Mouse (Mus musculus) kidney, embryonic 16.5 days (tissue): ENCODE data around the gene Bpifb3. TPM values are rescaled to one million over a fixed set of nuclear protein-coding genes. Genes with fewer than 3 reads are reported as not detected.

Experiments used
- ATAC-seq: fragments of 200-750 bp; cut with Nextera tagmentation; 2 replicates; pipeline ENCODE4 v1.8.0; 2017; ENCODE audit warnings: moderate TSS enrichment; ENCODE audit not compliant: low FRiP score, low TSS enrichment
- H3K27ac ChIP-seq: fragments of 300-500 bp; sonication (generic); 2 replicates; pipeline ENCODE4 v1.5.1; 2014; ENCODE audit warnings: low read length
- H3K27me3 ChIP-seq: fragments of 300-500 bp; sonication (generic); 2 replicates; pipeline ENCODE4 v1.6.1; 2014; ENCODE audit warnings: low read length, control low read depth, mixed read lengths; ENCODE audit not compliant: insufficient read depth
- H3K36me3 ChIP-seq: fragments of 300-500 bp; sonication (generic); 2 replicates; pipeline ENCODE4 v1.6.1; 2014; ENCODE audit warnings: low read length, control low read depth, mixed read lengths; ENCODE audit not compliant: insufficient read depth
- H3K4me1 ChIP-seq: fragments of 300-500 bp; sonication (generic); 2 replicates; pipeline ENCODE4 v1.6.1; 2014; ENCODE audit warnings: low read length, control low read depth, mixed read lengths; ENCODE audit not compliant: insufficient read depth
- H3K4me2 ChIP-seq: fragments of 300-500 bp; sonication (generic); replicated peaks from 2 replicates; pipeline ENCODE4 v1.6.1; 2014; ENCODE audit warnings: low read depth, low read length
- H3K4me3 ChIP-seq: fragments of 300-500 bp; sonication (generic); 2 replicates; pipeline ENCODE4 v1.5.1; 2014; ENCODE audit warnings: mild to moderate bottlenecking, low read length
- H3K9ac ChIP-seq: fragments of 300-500 bp; sonication (generic); replicated peaks from 2 replicates; pipeline ENCODE4 v1.6.1; 2014; ENCODE audit warnings: low read length
- H3K9me3 ChIP-seq: fragments of 300-500 bp; sonication (generic); 2 replicates; pipeline ENCODE4 v1.6.1; 2016; ENCODE audit warnings: low read length, control low read depth
- WGBS: fragments of 180-500 bp; shearing (Covaris S2); extraction: QIAGEN DNeasy Blood & Tissue Kit; methylation state at CpG from one replicate; pipeline ENCODE4 v1.1.7; 2014; 5-methylcytosine and 5-hydroxymethylcytosine counted together
- polyA plus RNA-seq: library from polyadenylated mRNA; unstranded; fragments of >200 nt; fragmentation: Nextera tagmentation; extraction: Ambion mirVana; gene quantifications from 2 replicates; pipeline ENCODE4 v1.2.1, GENCODE M21; 2015

Gene Bpifb3
- not detected in 2 replicates for polyA plus RNA-seq

GRCm38 (mm10) chr2:153917930-153918329 lies at the start of gene Bpifb3:
Bpifb3 (plus strand) TSS chr2:153918230.
- no peaks in the 10 kb centered on the region for H3K36me3 ChIP-seq
- 75% methylated on average over 8 of the region's 8 CpGs for WGBS
- no peak within 1 kb of the TSS for H3K4me2 ChIP-seq

DNA sequence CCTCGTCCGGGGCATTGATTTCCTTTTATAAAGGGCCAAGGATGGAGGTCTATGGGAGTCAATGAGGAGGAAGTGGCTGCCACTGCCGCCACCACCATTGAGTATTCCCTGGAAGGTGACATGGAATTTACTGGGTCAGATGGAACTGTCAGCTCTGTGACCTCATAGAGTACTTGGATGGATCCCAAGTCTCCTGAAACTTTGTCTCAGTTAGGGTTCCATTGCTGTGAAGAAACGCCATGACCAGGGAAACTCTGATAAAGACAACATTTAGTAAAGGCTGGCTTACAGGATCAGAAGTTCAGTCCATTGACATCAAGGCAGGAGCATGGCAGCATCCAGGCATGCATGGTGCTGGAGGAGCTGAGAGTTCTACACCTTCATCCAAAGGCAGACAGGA lies 47.0 kb upstream of the Bpifb3 start, which contains the start of gene Sun5:
Sun5 (minus strand) TSS at position 101 of the 400 bp plus-strand sequence.
- Histone ChIP-seq H3K9ac (no peak within 1 kb of the TSS), H3K9me3 (no peaks in the 10 kb centered on the region), H3K4me1 (no peaks in the 10 kb centered on the region), H3K27me3 (no peaks in the 10 kb centered on the region), H3K27ac (no peak within 1 kb of the TSS), H3K4me3 (no peak within 1 kb of the TSS), H3K36me3 (no peaks in the 10 kb centered on the region), H3K4me2 (no peak within 1 kb of the TSS)
- ATAC-seq: no peak
- WGBS: 91% methylated on average over 4 of the region's 4 CpGs

More at GRCm38 (mm10) chr2:153917930-153918329, at the start of gene Bpifb3:
- H3K4me1 ChIP-seq: no peaks in the 10 kb centered on the region
- ATAC-seq: no peak
- H3K27ac ChIP-seq: no peak within 1 kb of the TSS
- H3K9ac ChIP-seq: no peak within 1 kb of the TSS
- no peak within 1 kb of the TSS for H3K4me3 ChIP-seq
- no peaks in the 10 kb centered on the region for H3K9me3 ChIP-seq
- H3K27me3 ChIP-seq: no peaks in the 10 kb centered on the region

GRCm38 (mm10) chr2:153874745-153875144 lies 43.3 kb upstream of the Bpifb3 start, which contains the start of gene Bpifb2:
Bpifb2 (plus strand) TSS chr2:153875045.
- H3K4me3 ChIP-seq: no peak within 1 kb of the TSS
- H3K27me3 ChIP-seq: no peaks in the 10 kb centered on the region
- H3K9me3 ChIP-seq: no peaks in the 10 kb centered on the region
- WGBS: 66% methylated on average over 9 of the region's 9 CpGs
- no peak within 1 kb of the TSS for H3K27ac ChIP-seq
- H3K4me1 ChIP-seq: no peaks in the 10 kb centered on the region
- no peak for ATAC-seq
- no peak within 1 kb of the TSS for H3K4me2 ChIP-seq
- no peak within 1 kb of the TSS for H3K9ac ChIP-seq
- no peaks in the 10 kb centered on the region for H3K36me3 ChIP-seq

GRCm38 (mm10) chr2:153899111-153899510 lies 18.9 kb upstream of the Bpifb3 start:
- WGBS: 84% methylated on average over 5 of the region's 5 CpGs
- H3K9ac ChIP-seq: no peak overlapping the region
- no peak overlapping the region for H3K4me2 ChIP-seq
- no peaks in the 10 kb centered on the region for H3K4me1 ChIP-seq
- H3K27ac ChIP-seq: no peak overlapping the region
- H3K9me3 ChIP-seq: no peaks in the 10 kb centered on the region
- no peak for ATAC-seq
- no peaks in the 10 kb centered on the region for H3K27me3 ChIP-seq
- no peaks in the 10 kb centered on the region for H3K36me3 ChIP-seq
- H3K4me3 ChIP-seq: no peak overlapping the region

DNA sequence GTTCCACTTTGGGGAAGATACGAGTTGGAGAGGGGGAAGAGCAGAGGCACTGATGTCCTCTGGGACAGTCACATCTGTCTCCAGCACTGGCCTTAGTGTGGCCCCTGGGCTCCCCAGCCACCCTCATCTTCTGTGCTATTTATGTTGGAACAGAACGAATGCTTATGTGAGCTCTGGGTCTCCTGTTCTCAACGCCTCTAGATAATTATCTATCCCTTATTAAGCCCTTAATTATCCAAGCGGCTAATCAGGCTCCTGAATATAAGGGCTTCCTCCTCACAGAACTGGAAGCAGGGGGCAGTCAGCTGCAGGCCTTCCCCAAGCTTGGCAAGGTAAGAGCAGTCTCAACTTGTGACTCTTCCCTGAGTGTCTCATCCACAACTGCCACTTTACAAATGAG lies 17.9 kb upstream of the Bpifb3 start, which contains the start of gene Bpifb6:
Bpifb6 (plus strand) TSS at position 301 of the 400 bp plus-strand sequence.
- 73% methylated on average over 4 of the region's 4 CpGs for WGBS
- Histone ChIP-seq H3K4me3 (no peak within 1 kb of the TSS), H3K9ac (no peak within 1 kb of the TSS)

GRCm38 (mm10) chr2:153902726-153903125 lies 15.3 kb upstream of the Bpifb3 start:
- Histone ChIP-seq H3K4me2 (no peak overlapping the region), H3K27me3 (no peaks in the 10 kb centered on the region), H3K36me3 (no peaks in the 10 kb centered on the region), H3K9ac (no peak overlapping the region), H3K9me3 (no peaks in the 10 kb centered on the region), H3K4me3 (no peak overlapping the region), H3K27ac (no peak overlapping the region), H3K4me1 (no peaks in the 10 kb centered on the region)
- 74% methylated on average over 6 of the region's 6 CpGs for WGBS
- ATAC-seq: no peak

More for the DNA sequence above, 17.9 kb upstream of the Bpifb3 start, which contains the start of gene Bpifb6:
- Histone ChIP-seq H3K4me1 (no peaks in the 10 kb centered on the region), H3K9me3 (no peaks in the 10 kb centered on the region), H3K27me3 (no peaks in the 10 kb centered on the region), H3K36me3 (no peaks in the 10 kb centered on the region), H3K27ac (no peak within 1 kb of the TSS), H3K4me2 (no peak within 1 kb of the TSS)
- ATAC-seq: no peak

- H3K9ac ChIP-seq: no peak overlapping the region
- WGBS: 83% methylated on average over 4 of the region's 4 CpGs
- no peaks in the 10 kb centered on the region for H3K27me3 ChIP-seq
- no peaks in the 10 kb centered on the region for H3K9me3 ChIP-seq
- no peaks in the 10 kb centered on the region for H3K4me1 ChIP-seq
- no peaks in the 10 kb centered on the region for H3K36me3 ChIP-seq
- no peak overlapping the region for H3K4me2 ChIP-seq
- no peak overlapping the region for H3K27ac ChIP-seq
- no peak overlapping the region for H3K4me3 ChIP-seq
- ATAC-seq: no peak
These were observed 11.4 kb upstream of the Bpifb3 start for GRCm38 (mm10) chr2:153906626-153907025.

GRCm38 (mm10) chr2:153914151-153914550 lies 3.9 kb upstream of the Bpifb3 start:
- H3K4me2 ChIP-seq: no peak overlapping the region
- H3K36me3 ChIP-seq: no peaks in the 10 kb centered on the region
- H3K9me3 ChIP-seq: no peaks in the 10 kb centered on the region
- no peaks in the 10 kb centered on the region for H3K27me3 ChIP-seq
- ATAC-seq: no peak
- no peaks in the 10 kb centered on the region for H3K4me1 ChIP-seq
- no peak overlapping the region for H3K27ac ChIP-seq
- no peak overlapping the region for H3K9ac ChIP-seq
- WGBS: 71% methylated on average over 5 of the region's 5 CpGs
- no peak overlapping the region for H3K4me3 ChIP-seq

GRCm38 (mm10) chr2:153921246-153921645 lies 3.2 kb downstream of the Bpifb3 start:
- no peak for ATAC-seq

GRCm38 (mm10) chr2:153929871-153930413 lies 11.9 kb downstream of the Bpifb3 start:
- peak; percentile 67; the same call in 1 of the 2 replicates for ATAC-seq
- Histone ChIP-seq H3K9me3 (no peaks in the 10 kb centered on the region), H3K4me1 (no peaks in the 10 kb centered on the region), H3K4me3 (no peak overlapping the region), H3K4me2 (no peak overlapping the region), H3K36me3 (no peaks in the 10 kb centered on the region), H3K9ac (no peak overlapping the region), H3K27me3 (no peaks in the 10 kb centered on the region), H3K27ac (no peak overlapping the region)
- WGBS: 45% methylated on average over 3 of the region's 3 CpGs

More at GRCm38 (mm10) chr2:153921246-153921645, 3.2 kb downstream of the Bpifb3 start:
- no peak overlapping the region for H3K9ac ChIP-seq
- H3K27ac ChIP-seq: no peak overlapping the region
- H3K4me1 ChIP-seq: no peaks in the 10 kb centered on the region
- H3K9me3 ChIP-seq: no peaks in the 10 kb centered on the region
- H3K4me3 ChIP-seq: no peak overlapping the region
- no peaks in the 10 kb centered on the region for H3K27me3 ChIP-seq
- H3K4me2 ChIP-seq: no peak overlapping the region
- 87% methylated on average over 6 of the region's 6 CpGs for WGBS
- no peaks in the 10 kb centered on the region for H3K36me3 ChIP-seq
